ENCODE assay signal across 14 mouse cellular contexts in the genomic region with DNA sequence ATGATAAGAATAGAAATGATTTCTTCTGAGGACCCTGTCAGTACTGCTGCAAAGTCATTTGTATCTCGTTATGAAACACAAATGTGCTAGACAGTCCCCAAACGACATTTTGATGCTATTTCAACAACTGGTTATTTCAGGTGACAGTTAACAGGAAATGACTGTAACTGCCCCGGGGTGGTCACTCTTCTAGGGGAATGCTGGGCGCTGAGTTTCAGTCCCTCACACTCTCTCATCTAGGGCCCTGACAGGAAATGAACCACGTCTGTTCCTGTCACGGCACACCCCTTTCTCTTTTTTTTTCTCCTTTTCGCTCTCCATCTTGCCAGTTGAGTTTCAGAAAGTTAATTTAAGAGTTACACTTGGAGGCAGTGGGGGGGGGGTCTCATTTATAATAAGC.
"Had no signal": no experiment of that assay in that cellular context is flagged by ENCODE, and none has a peak within 500 bp of the region (broad histone marks: within the 10 kb centered on the region; RNA-seq: fewer than 3 reads in every experiment).

No protein-coding gene starts in this region.

- DNase-seq: gastrocnemius, adult 2 months; gastrocnemius, postnatal 10 days; gastrocnemius, postnatal 25 days; heart, adult 18-20 months; heart, postnatal 14 days; heart, postnatal 36 days; kidney, adult 11 months; kidney, postnatal 14 days; kidney, postnatal 36 days; left cerebral cortex, postnatal 4 days; liver; liver, embryonic 13.5 days had no signal

- ATAC-seq: hindbrain, postnatal 0 days; intestine, embryonic 16.5 days had no signal
